Mouse (Mus musculus): ENCODE results near the gene Tusc2. TPM values are rescaled to one million over a fixed set of nuclear protein-coding genes. Genes with fewer than 3 reads are reported as not detected.

The Tusc2 gene
- polyA plus RNA-seq (2016; fragmentation: Nextera tagmentation; extraction: Ambion mirVana) = 54.1 and 54.8 TPM in 2 replicates

DNA sequence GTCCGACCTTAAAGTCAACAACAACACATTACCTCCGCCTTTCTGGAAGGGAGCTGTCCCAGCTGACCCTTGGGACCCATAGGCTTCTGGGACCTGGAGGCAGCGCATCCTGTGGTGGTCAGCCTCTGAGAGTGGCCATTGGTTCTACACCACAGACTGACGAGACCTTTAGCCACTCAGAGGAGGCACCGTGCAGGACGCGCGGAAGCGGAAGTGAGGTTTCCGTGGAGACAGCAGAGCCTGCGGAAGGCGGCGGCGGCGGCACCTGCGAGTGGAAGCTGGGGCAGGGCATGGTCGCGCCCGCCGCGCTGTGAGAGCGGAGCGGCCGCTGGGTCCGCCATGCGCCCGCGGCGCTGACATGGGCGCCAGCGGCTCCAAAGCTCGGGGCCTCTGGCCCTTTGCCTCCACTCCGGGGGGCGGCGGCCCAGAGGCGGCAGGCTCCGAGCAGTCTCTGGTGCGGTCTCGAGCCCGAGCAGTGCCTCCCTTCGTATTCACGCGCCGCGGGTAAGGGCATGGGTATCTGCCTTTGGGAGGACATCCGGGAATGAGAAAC lies at the start of gene Tusc2:
Gene Tusc2 (plus strand): TSS at position 227 of the 553 bp plus-strand sequence.
- Histone ChIP-seq H3K9ac (peak within 1 kb of the TSS; percentile 70), H3K4me3 (peak within 1 kb of the TSS; percentile 80), H3K4me1 (peaks cover 25% of the 10 kb centered on the region), H3K36me3 (peaks cover 54% of the 10 kb centered on the region), H3K4me2 (replicated peaks) (peak within 1 kb of the TSS; percentile 80), H3K9me3 (no peaks in the 10 kb centered on the region), H3K27me3 (no peaks in the 10 kb centered on the region), H3K27ac (peak within 1 kb of the TSS; percentile 64)
- ATAC-seq (ENCODE audit: insufficient number of reproducible peaks, insufficient read depth, low FRiP score, low TSS enrichment) = peak; percentile 91
- 1% methylated on average over 46 of the region's 46 CpGs for WGBS

DNA sequence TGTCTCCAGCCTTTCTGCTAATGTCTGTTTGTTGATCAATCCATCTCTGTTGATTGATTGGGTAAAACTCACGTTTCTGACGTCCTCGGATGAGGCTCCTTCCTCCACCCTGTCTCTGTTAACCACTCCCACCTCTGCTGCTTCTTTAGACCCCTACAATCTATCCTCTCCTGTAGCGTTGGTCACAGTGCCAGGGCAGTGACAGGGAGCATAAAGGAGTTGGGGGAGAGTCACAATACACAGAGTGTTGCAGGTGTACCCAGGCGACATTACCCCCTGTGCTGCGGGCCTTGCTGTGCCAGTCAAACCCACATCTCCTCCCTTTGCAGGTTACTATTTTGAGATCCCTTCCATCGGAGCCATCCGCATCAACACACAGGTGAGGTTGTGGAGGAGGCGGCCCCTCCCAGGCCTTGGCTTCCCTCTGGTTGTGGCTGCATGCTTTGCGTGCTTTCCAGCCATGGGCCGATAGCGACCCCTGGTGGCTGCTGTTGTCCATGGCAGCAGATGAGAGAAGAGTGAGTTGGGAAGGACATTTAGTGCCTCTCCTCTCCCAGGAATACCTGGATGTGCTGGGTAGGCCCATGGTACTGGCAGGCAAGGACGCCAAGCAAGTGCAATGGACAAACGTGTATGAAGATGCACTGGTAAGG lies 48.6 kb upstream of the Tusc2 start:
- H3K27ac ChIP-seq = no peak overlapping the region

GRCm38 (mm10) chr9:107520331-107520730 lies 42.7 kb upstream of the Tusc2 start:
- Histone ChIP-seq H3K36me3 (no peaks in the 10 kb centered on the region), H3K4me1 (peaks cover 22% of the 10 kb centered on the region), H3K4me2 (replicated peaks) (no peak overlapping the region), H3K9me3 (no peaks in the 10 kb centered on the region), H3K27ac (no peak overlapping the region), H3K4me3 (no peak overlapping the region), H3K9ac (no peak overlapping the region), H3K27me3 (peaks cover 17% of the 10 kb centered on the region)
- ATAC-seq (ENCODE audit: insufficient number of reproducible peaks, insufficient read depth, low FRiP score, low TSS enrichment) = no peak
- 65% methylated on average over 6 of the region's 6 CpGs for WGBS

More for the DNA sequence above, 48.6 kb upstream of the Tusc2 start:
- ATAC-seq (ENCODE audit: insufficient number of reproducible peaks, insufficient read depth, low FRiP score, low TSS enrichment) = no peak
- Histone ChIP-seq H3K4me2 (replicated peaks) (no peak overlapping the region), H3K4me1 (peaks cover 25% of the 10 kb centered on the region), H3K36me3 (no peaks in the 10 kb centered on the region), H3K9me3 (no peaks in the 10 kb centered on the region), H3K27me3 (no peaks in the 10 kb centered on the region), H3K9ac (no peak overlapping the region), H3K4me3 (no peak overlapping the region)
- WGBS = 27% methylated on average over 14 of the region's 14 CpGs

DNA sequence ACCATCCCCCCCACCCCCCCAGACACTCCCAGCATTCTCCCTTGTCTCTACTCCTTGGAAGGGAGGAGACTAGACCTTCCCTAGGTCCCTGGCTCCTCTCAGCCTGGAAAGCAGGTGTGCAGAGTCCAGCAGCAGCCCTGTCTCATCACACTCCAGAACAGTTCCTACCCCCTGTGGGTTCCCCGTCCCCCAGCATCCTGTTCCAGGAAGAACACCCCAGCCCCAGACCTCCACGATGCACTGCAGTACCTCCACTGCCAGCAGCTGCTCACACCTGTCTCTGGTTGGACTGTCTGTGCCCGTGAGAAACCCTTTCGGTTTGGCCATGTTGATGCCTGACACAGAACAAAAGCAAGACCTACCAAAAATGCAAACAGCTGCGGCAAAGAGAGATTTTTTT lies 41.9 kb upstream of the Tusc2 start:
- no peaks in the 10 kb centered on the region for H3K36me3 ChIP-seq
- H3K4me2 ChIP-seq (replicated peaks) = no peak overlapping the region
- no peak overlapping the region for H3K9ac ChIP-seq
- peaks cover 23% of the 10 kb centered on the region for H3K4me1 ChIP-seq
- no peak for ATAC-seq (ENCODE audit: insufficient number of reproducible peaks, insufficient read depth, low FRiP score, low TSS enrichment)
- H3K4me3 ChIP-seq = no peak overlapping the region
- peak overlapping the region; percentile 24; the same call in 1 of the 2 replicates for H3K27ac ChIP-seq
- no peaks in the 10 kb centered on the region for H3K9me3 ChIP-seq
- peaks cover 26% of the 10 kb centered on the region for H3K27me3 ChIP-seq
- WGBS = 51% methylated on average over 5 of the region's 5 CpGs

- peak overlapping the region; percentile 36; the same call in 1 of the 2 replicates for H3K27ac ChIP-seq
- H3K4me1 ChIP-seq = peaks cover 29% of the 10 kb centered on the region
- WGBS = 15% methylated on average over 25 of the region's 25 CpGs
- H3K9ac ChIP-seq = peak overlapping the region; percentile 19; the same call in 1 of the 2 replicates
- H3K36me3 ChIP-seq = no peaks in the 10 kb centered on the region
- no peaks in the 10 kb centered on the region for H3K9me3 ChIP-seq
- H3K27me3 ChIP-seq = peaks cover 33% of the 10 kb centered on the region
- H3K4me3 ChIP-seq = 0 out of 2 replicates have a peak overlapping the region, but pooled peaks have one; percentile 5
- ATAC-seq (ENCODE audit: insufficient number of reproducible peaks, insufficient read depth, low FRiP score, low TSS enrichment) = peak; percentile 63; the same call in 1 of the 2 replicates
- peak overlapping the region; percentile 44 for H3K4me2 ChIP-seq (replicated peaks)
Measured at GRCm38 (mm10) chr9:107521711-107522399, 41.2 kb upstream of the Tusc2 start.

DNA sequence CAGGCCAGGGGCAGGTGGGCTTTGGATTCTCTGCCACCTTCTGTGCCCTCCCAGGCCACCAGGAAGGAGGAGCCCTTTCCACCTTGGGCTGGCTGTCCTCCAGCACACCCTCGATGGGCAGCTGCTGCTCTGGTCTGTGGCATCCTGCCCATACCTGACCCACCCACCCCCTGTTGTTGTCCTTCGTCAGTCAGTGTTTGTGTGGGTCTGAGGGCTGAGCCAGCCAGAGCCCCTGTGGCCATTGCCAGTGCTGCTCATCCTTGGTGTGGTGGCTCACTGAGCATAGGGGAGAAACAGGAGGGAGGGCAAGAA lies 40.7 kb upstream of the Tusc2 start:
- no peaks in the 10 kb centered on the region for H3K9me3 ChIP-seq
- ATAC-seq (ENCODE audit: insufficient number of reproducible peaks, insufficient read depth, low FRiP score, low TSS enrichment) = peak; percentile 8; the same call in 1 of the 2 replicates
- H3K4me3 ChIP-seq = no peak overlapping the region
- H3K4me2 ChIP-seq (replicated peaks) = peak overlapping the region; percentile 44
- H3K9ac ChIP-seq = no peak overlapping the region
- no peaks in the 10 kb centered on the region for H3K36me3 ChIP-seq
- no peak overlapping the region for H3K27ac ChIP-seq
- peaks cover 38% of the 10 kb centered on the region for H3K27me3 ChIP-seq
- WGBS = 26% methylated on average over 2 of the region's 2 CpGs
- peaks cover 32% of the 10 kb centered on the region for H3K4me1 ChIP-seq

DNA sequence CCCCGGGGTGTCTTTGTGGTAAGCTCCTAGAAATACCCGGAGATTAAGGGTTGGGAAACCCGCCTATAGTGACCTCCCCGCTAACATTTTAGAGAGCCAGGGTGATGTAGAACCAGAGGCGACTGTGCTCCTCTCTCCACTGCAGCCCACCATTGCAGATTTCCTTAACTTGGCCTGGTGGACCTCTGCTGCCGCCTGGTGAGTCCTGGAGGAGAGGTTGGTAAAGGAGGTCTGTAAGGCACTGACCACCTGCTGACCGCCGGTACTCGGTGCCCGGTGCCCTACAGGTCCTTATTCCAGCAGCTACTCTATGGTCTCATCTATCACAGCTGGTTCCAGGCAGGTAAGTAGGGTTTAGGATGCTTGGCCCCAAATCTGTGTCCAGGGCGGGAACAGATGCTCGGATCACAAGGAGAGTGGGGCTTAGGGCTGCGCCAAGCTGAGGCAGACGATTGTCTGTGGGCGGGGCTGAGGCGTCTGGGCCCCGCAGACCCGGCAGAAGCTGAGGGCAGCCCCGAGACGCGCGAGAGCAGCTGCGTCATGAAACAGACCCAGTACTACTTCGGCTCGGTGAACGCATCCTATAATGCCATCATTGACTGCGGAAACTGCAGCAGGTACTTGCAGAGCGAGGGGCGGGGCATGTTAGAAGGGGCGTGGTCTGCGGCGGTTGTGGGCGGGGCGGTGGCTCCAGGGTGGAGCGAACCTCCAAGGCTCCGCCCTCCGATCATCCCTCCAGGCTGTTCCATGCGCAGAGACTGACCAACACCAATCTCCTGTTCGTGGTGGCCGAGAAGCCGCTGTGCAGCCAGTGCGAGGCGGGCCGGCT lies 36.6 kb upstream of the Tusc2 start:
- Histone ChIP-seq H3K4me2 (replicated peaks) (peak overlapping the region; percentile 63), H3K9ac (no peak overlapping the region), H3K4me3 (peak overlapping the region; percentile 36), H3K9me3 (no peaks in the 10 kb centered on the region), H3K36me3 (no peaks in the 10 kb centered on the region), H3K27me3 (peaks cover 51% of the 10 kb centered on the region), H3K4me1 (peaks cover 22% of the 10 kb centered on the region), H3K27ac (no peak overlapping the region)
- ATAC-seq (ENCODE audit: insufficient number of reproducible peaks, insufficient read depth, low FRiP score, low TSS enrichment) = 0 out of 2 replicates have a peak, but pooled peaks have one; percentile 18
- 4% methylated on average over 44 of the region's 44 CpGs for WGBS

DNA sequence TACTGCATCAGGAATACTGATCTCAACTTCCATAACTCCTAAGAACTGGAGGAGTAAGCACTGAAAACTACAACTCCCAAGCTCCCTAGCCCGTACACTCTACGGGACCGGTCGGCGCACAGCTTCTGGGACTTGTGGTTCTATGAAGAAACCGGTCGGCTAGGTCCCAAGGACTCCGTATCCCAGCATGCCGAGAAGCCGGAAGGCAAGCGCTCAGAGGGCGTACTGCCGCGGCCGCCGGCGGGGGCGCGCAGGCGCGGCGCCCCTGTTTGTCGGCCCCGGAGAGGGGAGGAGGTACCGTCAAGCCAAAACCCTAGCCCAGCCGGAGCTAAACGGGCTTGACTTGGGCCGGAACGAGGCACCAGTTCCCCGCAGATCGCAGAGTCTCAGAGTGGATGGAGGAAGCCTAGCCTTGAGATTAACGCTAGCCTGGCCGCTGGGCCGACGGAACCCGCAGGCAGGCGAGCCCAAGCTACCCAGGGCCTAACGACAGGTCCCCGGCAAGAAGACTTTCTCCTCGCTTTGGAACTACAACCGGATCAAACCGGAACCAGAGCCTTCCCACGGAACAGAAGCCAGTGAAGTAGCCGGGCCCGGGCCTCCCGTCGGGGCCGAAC lies 29.2 kb upstream of the Tusc2 start, which contains the start of gene Tmem115:
Gene Tmem115 (plus strand): TSS at position 155 of the 617 bp plus-strand sequence.
- ATAC-seq (ENCODE audit: insufficient number of reproducible peaks, insufficient read depth, low FRiP score, low TSS enrichment) = peak; percentile 98
- H3K27ac ChIP-seq = peak within 1 kb of the TSS; percentile 71
- H3K27me3 ChIP-seq = no peaks in the 10 kb centered on the region
- peak within 1 kb of the TSS; percentile 80 for H3K9ac ChIP-seq
- H3K9me3 ChIP-seq = no peaks in the 10 kb centered on the region
- peaks cover 24% of the 10 kb centered on the region for H3K4me1 ChIP-seq
- WGBS = under 1% methylated on average over 48 of the region's 48 CpGs
- H3K4me2 ChIP-seq (replicated peaks) = peak within 1 kb of the TSS; percentile 93
- peaks cover 17% of the 10 kb centered on the region for H3K36me3 ChIP-seq
- H3K4me3 ChIP-seq = peak within 1 kb of the TSS; percentile 61

DNA sequence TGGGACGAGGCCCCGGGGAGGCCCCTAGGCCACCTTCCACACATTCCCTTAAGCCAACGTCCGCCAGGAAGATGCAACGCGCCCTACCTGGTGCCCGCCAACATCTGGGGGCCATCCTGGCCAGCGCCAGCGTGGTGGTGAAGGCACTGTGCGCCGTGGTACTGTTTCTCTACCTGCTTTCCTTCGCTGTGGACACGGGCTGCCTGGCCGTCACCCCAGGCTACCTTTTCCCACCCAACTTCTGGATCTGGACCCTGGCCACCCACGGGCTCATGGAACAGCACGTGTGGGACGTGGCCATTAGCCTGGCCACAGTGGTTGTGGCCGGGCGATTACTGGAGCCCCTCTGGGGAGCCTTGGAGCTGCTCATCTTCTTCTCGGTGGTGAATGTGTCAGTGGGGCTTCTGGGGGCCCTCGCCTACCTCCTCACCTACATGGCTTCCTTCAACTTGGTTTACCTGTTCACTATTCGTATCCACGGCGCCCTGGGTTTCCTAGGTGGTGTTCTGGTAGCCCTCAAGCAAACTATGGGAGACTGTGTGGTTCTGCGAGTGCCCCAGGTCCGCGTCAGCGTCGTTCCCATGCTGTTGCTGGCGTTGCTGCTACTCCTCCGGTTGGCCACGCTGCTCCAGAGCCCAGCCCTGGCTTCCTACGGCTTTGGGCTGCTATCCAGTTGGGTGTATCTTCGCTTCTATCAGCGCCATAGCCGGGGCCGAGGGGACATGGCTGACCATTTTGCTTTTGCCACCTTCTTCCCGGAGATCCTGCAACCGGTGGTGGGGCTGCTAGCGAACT lies 28.4 kb upstream of the Tusc2 start:
- peak overlapping the region; percentile 71 for H3K27ac ChIP-seq
- H3K4me3 ChIP-seq = peak overlapping the region; percentile 61
- WGBS = under 1% methylated on average over 40 of the region's 40 CpGs
- H3K27me3 ChIP-seq = no peaks in the 10 kb centered on the region
- peaks cover 24% of the 10 kb centered on the region for H3K4me1 ChIP-seq
- H3K9me3 ChIP-seq = no peaks in the 10 kb centered on the region
- ATAC-seq (ENCODE audit: insufficient number of reproducible peaks, insufficient read depth, low FRiP score, low TSS enrichment) = no peak
- H3K36me3 ChIP-seq = peaks cover 24% of the 10 kb centered on the region
- peak overlapping the region; percentile 93 for H3K4me2 ChIP-seq (replicated peaks)
- H3K9ac ChIP-seq = peak overlapping the region; percentile 80

GRCm38 (mm10) chr9:107538231-107538630 lies 24.8 kb upstream of the Tusc2 start:
- H3K9ac ChIP-seq = no peak overlapping the region
- H3K9me3 ChIP-seq = no peaks in the 10 kb centered on the region
- 93% methylated on average over 7 of the region's 7 CpGs for WGBS
- no peak overlapping the region for H3K4me2 ChIP-seq (replicated peaks)
- H3K27me3 ChIP-seq = no peaks in the 10 kb centered on the region
- H3K4me3 ChIP-seq = no peak overlapping the region
- no peak for ATAC-seq (ENCODE audit: insufficient number of reproducible peaks, insufficient read depth, low FRiP score, low TSS enrichment)
- H3K27ac ChIP-seq = no peak overlapping the region
- peaks cover 31% of the 10 kb centered on the region for H3K36me3 ChIP-seq
- H3K4me1 ChIP-seq = peaks cover 40% of the 10 kb centered on the region

Data from embryonic facial prominence, embryonic 12.5 days (tissue).